Mouse (Mus musculus): ENCODE data around the gene Higd1b. TPM values are rescaled to one million over a fixed set of nuclear protein-coding genes. Genes with fewer than 3 reads are reported as not detected.
A peak's percentile ranks its signal among the peaks of the same experiment; 100 is the strongest.

Gene Higd1b
- total RNA-seq (2021): 1 to 10 TPM; 2.0 to 4.6 TPM

- DNase-seq: no peak
These were observed at the start of gene Higd1b for GRCm38 (mm10) chr11:102835549-102835948. Gene Higd1b, plus strand, starts transcription at chr11:102835849.

- no peak for DNase-seq
These were observed 47.9 kb upstream of the Higd1b start for GRCm38 (mm10) chr11:102787688-102788177.

- DNase-seq: no peak
These were observed 43.8 kb upstream of the Higd1b start for GRCm38 (mm10) chr11:102791682-102792445.

GRCm38 (mm10) chr11:102794157-102794556, 41.5 kb upstream of the Higd1b start:
- DNase-seq: no peak

- no peak for DNase-seq
These were observed 32.2 kb upstream of the Higd1b start for GRCm38 (mm10) chr11:102803453-102803852.

- no peak for DNase-seq
These were observed 27.4 kb upstream of the Higd1b start for GRCm38 (mm10) chr11:102808246-102808645.

GRCm38 (mm10) chr11:102810721-102811485, 24.7 kb upstream of the Higd1b start:
- DNase-seq: no peak

GRCm38 (mm10) chr11:102814881-102815280, 20.8 kb upstream of the Higd1b start:
- DNase-seq: no peak

GRCm38 (mm10) chr11:102818121-102819020, 17.3 kb upstream of the Higd1b start:
- no peak for DNase-seq

GRCm38 (mm10) chr11:102819021-102819782, 16.4 kb upstream of the Higd1b start, which contains the start of gene Gjc1:
Gene Gjc1, minus strand, starts transcription at chr11:102819700.
- peak; percentile 17 to 18 for DNase-seq

- no peak for DNase-seq
These were observed 15.8 kb upstream of the Higd1b start for GRCm38 (mm10) chr11:102819783-102820385.

GRCm38 (mm10) chr11:102820432-102820831, 15.2 kb upstream of the Higd1b start:
- no peak for DNase-seq

- DNase-seq: no peak
These were observed 14.4 kb upstream of the Higd1b start for GRCm38 (mm10) chr11:102821231-102821630.

- DNase-seq: no peak
These were observed 9.2 kb upstream of the Higd1b start for GRCm38 (mm10) chr11:102826476-102826875.

GRCm38 (mm10) chr11:102827097-102827496, 8.6 kb upstream of the Higd1b start:
- no peak for DNase-seq

- no peak for DNase-seq
These were observed 5.4 kb upstream of the Higd1b start for GRCm38 (mm10) chr11:102830276-102830675.

GRCm38 (mm10) chr11:102832700-102833297, 2.9 kb upstream of the Higd1b start:
- DNase-seq: no peak

- DNase-seq: no peak
These were observed 1.4 kb upstream of the Higd1b start for GRCm38 (mm10) chr11:102834219-102834618.

GRCm38 (mm10) chr11:102836146-102836545, 497 bp downstream of the Higd1b start:
- no peak for DNase-seq

GRCm38 (mm10) chr11:102837385-102837784, 1.7 kb downstream of the Higd1b start:
- no peak for DNase-seq

- no peak for DNase-seq
These were observed 2.5 kb downstream of the Higd1b start for GRCm38 (mm10) chr11:102838126-102838525.
